Mouse (Mus musculus) cerebellum, adult 8-10 months (tissue): ENCODE results near the gene Stk4.
A peak's percentile ranks its signal among the peaks of the same experiment; 100 is the strongest.
"Not testable (repeated sequence)": the region's sequence is repeated elsewhere in the genome, so short reads cannot be mapped to it uniquely, and the experiment has no call there.

Experiments
- DNase-seq: peaks from one replicate; pipeline ENCODE4 v3.0.0; 2022

Gene Stk4

DNA sequence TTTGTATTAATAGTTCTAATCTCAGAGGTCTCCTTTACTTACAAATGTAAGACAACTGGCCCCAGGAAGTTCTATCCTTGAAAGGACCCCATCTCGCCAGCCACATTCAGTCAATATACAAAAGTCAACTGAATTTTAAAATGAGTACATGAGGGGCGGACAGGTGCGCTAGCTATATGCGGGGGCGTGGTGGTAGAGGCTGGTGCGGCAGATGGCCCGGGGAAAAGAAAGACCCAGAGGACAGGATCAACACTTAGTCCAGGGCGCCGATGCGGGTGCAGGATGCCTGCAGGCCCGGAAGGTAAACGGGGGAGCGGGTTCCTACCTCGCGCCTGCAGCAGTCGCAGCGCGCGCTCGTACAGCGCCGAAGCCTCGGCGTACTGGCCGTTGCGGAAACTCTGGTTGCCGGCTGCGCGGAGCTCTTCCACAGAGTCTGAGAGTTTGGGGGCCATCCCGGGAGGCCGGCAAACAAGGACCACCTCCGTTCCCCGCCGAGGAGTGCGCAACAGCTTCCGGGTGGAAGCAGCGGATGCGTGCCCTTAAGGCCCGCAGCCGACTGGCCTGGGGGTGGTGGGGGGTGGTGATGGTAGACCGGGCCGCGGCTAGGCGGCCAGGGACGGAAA is at the start of gene Stk4:
TSS of gene Stk4 (plus strand) at position 181 of the 623 bp plus-strand sequence.
- no peak for DNase-seq

DNA sequence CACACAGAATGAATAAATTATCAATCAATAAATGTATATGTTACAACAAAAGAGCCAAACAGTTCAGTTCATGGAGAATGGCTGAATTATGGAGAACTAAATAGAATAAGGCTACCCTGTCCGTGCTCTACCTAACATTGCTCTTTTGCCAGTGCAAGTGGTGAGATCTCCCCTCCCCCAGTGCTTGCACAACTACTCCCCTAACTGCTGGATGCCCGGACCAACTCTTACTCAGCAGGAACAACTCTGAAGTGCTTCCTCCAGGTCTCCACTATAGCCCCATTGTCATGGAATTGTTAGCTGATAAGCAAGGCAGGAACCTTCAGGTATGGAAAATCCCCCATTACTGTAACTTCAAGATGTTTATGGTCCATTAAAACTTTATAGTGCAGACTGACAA is 48.0 kb upstream of the Stk4 start:
- no peak for DNase-seq

DNA sequence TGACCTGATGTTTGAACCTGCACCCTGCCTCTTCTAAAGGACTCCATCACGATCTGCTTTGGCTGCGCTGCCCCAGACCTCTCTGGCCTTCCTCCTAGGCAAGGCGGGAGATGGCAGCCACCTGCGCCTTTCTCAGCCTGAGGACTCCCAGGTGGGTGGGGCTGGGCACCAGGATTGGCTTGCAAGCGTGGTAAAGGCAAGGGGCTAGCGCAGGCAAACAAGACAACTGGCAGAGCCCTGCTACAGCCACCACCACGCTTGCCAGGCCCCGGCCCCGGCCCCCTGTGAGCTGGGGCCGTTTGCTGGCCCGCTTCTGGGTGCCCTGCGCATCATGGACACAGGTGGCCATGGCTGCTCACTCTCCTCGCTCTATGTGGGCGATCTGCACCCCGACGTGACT is 45.0 kb upstream of the Stk4 start, which contains the start of gene Pabpc1l:
TSS of gene Pabpc1l (plus strand) at position 301 of the 400 bp plus-strand sequence.
- DNase-seq = no peak

DNA sequence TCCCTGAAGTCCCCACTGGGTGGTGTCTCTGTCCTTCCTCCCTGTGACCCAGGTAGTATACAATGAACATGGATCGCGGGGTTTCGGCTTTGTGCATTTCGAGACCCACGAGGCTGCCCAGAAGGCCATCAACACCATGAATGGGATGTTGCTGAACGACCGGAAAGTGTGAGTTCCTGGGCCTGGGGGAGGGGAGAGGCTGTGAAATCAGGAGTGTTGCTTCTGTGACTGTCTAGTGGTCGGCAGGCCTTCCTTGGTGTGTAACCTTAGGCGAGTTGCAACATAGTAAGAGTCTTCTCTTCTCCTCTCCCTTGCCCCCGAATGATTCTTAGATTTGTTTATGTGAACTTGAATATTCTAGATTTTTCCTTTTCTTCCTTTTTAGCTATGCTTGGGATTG is 39.0 kb upstream of the Stk4 start:
- DNase-seq = no peak

GRCm38 (mm10) chr2:164032973-164033372 is 37.1 kb upstream of the Stk4 start:
- no peak for DNase-seq

GRCm38 (mm10) chr2:164036520-164037019 is 33.6 kb upstream of the Stk4 start:
- DNase-seq = no peak

DNA sequence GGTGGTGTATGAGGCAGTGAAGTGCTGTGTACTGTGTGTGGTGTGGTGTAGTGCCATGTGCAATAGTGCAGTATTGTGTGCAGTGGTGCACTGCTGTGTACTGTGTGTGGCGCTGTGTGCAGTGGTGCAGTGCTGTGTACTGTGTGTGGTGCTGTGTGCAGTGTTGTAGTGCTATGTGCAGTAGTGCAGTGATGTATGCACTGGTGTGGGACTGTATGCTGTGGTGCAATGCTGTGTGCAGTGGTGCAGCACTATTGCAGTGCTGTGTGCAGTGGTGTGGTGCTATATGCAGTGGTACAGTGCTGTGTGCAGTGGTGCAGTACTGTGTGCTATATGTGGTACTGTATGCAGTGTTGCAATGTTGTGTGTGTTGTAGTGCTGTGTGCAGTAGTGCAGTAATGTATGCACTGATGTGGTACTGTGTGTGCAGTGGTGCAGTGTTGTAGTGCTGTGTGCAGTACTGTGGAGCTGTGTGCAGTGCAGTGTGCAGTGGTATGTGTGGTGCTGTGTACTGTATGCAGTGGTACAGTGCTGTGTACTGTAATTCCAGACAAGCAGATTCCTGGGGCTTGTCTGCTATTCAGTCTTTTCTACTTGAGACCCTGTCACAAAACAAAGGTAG is 31.6 kb upstream of the Stk4 start:
- no peak for DNase-seq

GRCm38 (mm10) chr2:164040949-164041348 is 29.2 kb upstream of the Stk4 start:
- no peak for DNase-seq

DNA sequence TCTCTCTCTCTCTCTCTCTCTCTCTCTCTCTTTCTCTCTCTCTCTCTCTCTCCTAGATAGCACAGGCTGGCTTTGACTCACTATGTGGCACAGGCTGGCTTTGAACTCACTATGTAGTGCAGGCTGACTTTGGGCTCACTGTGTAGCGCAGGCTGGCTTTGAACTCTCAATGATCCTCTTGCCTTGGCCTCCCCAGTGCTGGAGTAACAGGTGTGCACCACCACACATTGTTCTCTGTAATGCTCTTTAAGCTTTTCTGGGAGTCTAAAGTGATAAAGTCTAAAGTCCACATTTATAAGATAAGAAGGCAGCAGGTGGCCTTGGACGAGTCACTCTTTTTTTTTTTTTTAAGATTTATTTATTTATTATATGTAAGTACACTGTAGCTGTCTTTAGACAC is 28.6 kb upstream of the Stk4 start:
- no peak for DNase-seq

- peak; percentile 62 for DNase-seq
Observed at GRCm38 (mm10) chr2:164047197-164047690, 22.9 kb upstream of the Stk4 start.

GRCm38 (mm10) chr2:164053767-164054166 is 16.4 kb upstream of the Stk4 start:
- DNase-seq = peak; percentile 80

- DNase-seq = no peak
Observed at GRCm38 (mm10) chr2:164054671-164055070, 15.5 kb upstream of the Stk4 start.

DNA sequence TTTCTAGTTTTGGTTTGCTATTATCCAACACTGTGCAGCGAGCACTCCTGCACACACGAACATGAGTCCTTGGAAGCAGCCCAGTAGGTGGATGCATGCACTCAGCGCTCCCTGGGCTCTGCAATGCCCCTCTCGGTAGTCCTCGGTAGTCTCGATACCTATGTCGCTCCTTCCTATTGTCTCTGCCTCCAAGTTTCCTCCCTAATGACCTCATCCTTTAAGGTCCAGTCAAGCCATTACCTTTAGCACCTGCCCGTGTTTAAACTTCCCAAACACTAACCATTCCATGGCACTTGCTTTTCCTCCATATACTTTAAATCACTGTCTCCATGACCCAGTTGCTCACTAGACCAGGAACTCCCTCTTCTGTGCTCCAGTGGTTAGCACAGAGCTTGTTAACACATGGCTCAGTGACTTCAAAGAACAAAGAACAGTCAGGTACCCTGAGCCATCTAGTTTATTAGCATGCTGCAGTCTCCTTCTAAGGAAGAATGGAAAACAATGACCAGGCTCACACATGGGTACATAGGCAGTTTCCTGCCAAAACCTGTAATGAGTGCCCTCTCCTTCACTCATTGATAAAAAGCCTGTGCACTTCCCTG is 10.4 kb upstream of the Stk4 start:
- no peak for DNase-seq

DNA sequence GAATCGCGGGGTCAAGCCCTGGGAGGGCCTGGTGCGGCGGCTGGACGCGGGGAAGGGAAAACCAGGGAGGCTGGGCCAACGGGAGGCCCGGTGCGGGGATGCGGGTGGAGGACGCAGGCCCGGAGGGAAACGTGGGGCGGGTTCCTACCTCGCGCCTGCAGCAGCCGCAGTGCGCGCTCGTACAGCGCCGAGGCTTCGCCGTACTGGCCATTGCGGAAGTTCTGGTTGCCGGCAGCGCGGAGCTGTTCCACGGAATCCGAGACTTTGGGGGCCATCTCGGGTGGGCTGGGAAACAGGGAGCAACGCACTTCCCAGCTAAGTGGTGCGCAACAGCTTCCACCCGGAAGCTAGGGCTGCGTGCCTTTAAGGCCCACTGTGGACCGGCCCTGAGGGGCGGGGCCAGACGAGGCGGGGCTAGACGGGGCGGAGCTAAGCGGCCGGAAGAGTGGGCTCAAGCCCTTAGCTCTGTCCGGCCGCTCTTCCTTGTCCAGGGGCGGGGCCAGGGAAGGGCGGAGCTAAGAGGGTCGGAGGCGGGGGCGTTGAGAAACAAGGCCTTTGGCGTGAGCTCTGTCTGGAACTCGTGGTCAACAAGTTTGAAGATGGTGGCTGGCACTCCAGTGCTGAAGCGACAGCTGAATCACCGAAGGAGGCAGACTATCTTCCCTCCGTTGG is 779 bp downstream of the Stk4 start, which contains the start of gene Tomm34:
TSS of gene Tomm34 (minus strand) at position 405 of the 672 bp plus-strand sequence.
- peak; percentile 92 for DNase-seq

DNA sequence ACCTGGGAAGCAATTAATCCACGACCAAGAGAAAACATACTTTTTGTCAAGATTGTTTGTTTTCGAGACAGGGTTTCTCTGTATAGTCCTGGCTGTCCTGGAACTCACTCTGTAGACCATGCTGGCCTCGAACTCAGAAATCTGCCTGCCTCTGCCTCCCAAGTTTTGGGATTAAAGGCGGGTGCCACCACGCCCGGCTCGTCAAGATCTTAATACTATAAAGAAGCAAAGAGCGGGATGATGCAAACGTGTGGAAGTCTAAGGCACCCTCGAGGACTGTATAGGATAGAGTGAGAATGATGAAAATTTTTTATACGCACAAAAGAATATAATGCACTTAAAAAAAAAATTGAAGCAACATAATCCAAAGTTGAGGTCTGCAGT is 1.3 kb downstream of the Stk4 start:
- DNase-seq = not testable (repeated sequence)

DNA sequence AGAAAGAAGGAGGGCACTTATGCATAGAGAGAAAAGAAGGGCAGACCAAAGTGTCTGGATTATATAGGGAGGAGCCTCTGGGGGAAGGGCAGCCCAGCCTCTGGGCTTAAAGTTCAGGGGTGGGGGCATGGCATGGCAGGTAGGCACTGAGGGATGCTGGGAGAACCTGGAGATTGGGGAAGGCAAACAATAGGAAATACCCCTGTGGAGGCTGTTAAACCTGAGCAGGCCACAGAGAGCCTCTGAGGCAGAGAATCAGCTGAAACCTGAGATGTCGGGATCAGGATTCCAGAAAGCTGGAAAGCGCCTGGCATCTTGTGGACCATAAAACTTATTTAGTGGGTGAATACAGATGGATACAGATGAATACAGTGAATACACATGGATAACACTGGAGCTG is 2.0 kb downstream of the Stk4 start:
- DNase-seq = no peak

- DNase-seq = no peak
Observed at GRCm38 (mm10) chr2:164073120-164073519, 3.0 kb downstream of the Stk4 start.

DNA sequence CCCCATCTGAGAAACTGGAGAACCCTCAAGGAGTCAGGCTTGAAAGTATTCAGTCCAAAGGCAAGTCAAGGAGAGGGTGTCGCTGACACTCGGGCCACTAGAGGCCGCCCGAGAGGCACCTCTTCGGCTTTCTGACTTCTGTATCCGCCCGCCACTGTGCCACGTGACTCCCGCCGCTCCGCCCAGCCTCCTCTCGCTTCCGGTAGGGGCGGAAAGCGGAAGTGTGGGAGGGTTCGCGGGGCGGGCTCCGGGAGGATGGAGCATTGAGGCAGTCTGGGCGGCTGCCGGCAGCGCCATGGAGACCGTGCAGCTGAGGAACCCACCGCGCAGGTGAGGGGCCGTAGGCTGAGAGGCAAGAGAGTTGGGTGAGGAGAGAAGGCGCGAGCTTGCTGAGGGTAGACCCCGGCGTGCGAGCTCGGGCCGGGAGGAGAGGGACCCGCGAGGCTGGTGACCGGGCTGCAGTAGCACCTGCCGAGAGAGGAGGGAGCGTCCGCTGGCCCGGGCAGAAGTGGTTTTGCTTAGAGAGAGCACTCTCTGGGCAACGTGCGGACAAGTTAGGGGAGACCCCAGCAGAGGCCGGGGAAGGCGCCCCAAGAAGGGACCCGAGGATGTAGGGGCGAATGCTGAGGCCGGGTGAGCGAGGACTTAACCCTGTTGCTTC is 3.9 kb downstream of the Stk4 start:
- peak; percentile 97 for DNase-seq

- no peak for DNase-seq
Observed at GRCm38 (mm10) chr2:164075088-164075487, 5.0 kb downstream of the Stk4 start.

- no peak for DNase-seq
Observed at GRCm38 (mm10) chr2:164076874-164077425, 6.8 kb downstream of the Stk4 start.

GRCm38 (mm10) chr2:164077875-164078274 is 7.8 kb downstream of the Stk4 start:
- no peak for DNase-seq

DNA sequence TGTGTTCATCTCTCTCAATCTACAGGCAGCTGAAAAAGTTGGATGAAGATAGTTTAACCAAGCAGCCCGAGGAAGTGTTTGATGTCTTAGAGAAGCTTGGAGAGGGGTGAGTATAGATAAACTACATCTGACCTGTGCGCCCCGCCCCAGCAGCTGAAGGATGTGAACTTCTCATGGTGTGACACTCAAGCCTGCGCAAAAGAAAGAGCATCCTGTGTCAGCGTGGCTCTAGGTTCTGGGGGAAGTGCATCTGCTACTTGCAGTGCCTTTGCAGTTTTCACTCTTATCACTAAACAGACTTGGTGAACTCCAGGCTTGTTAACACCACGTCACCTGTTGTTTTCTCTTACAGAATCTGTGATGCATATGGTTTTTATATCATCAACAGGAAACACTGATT is 9.4 kb downstream of the Stk4 start:
- no peak for DNase-seq
